Mouse (Mus musculus): ENCODE measurements at regions not wholly inside any gene's neighbourhood (a gene's known extent, or its start where the extent isn't known, plus 50 kb on each side); places are given as distances from the start of the nearest gene placed in this dataset.

- DNase-seq (ENCODE audit: low spot score in 2 of 2) = no peak
These were observed 363.7 kb upstream of the Satb1 start for GRCm38 (mm10) chr17:52196811-52197210.

GRCm38 (mm10) chr17:52195804-52196203 lies 362.7 kb upstream of the Satb1 start:
- DNase-seq (ENCODE audit: low spot score in 2 of 2) = peak in 1 of 2 experiments; percentile 27

- DNase-seq (ENCODE audit: low spot score in 2 of 2) = no peak
These were observed 358.1 kb upstream of the Satb1 start for GRCm38 (mm10) chr17:52191064-52191682.

- peak in 1 of 2 experiments; percentile 37 for DNase-seq (ENCODE audit: low spot score in 2 of 2)
These were observed 349.6 kb upstream of the Satb1 start for GRCm38 (mm10) chr17:52182706-52183105.

GRCm38 (mm10) chr17:52177996-52178395 lies 344.9 kb upstream of the Satb1 start:
- no peak for DNase-seq (ENCODE audit: low spot score in 2 of 2)

GRCm38 (mm10) chr17:52168076-52168838 lies 335.2 kb upstream of the Satb1 start:
- DNase-seq (ENCODE audit: low spot score in 2 of 2) = no peak

GRCm38 (mm10) chr17:52167658-52168057 lies 334.6 kb upstream of the Satb1 start:
- no peak for DNase-seq (ENCODE audit: low spot score in 2 of 2)

GRCm38 (mm10) chr17:52165891-52166485 lies 332.9 kb upstream of the Satb1 start:
- DNase-seq (ENCODE audit: low spot score in 2 of 2) = no peak

GRCm38 (mm10) chr17:52162559-52163397 lies 329.7 kb upstream of the Satb1 start:
- DNase-seq (ENCODE audit: low spot score in 2 of 2) = no peak

GRCm38 (mm10) chr17:52150496-52150895 lies 317.4 kb upstream of the Satb1 start:
- no peak for DNase-seq (ENCODE audit: low spot score in 2 of 2)

- DNase-seq (ENCODE audit: low spot score in 2 of 2) = no peak
These were observed 316.7 kb upstream of the Satb1 start for GRCm38 (mm10) chr17:52149834-52150233.

- no peak for DNase-seq (ENCODE audit: low spot score in 2 of 2)
These were observed 316.0 kb upstream of the Satb1 start for GRCm38 (mm10) chr17:52149068-52149467.

GRCm38 (mm10) chr17:52103891-52104290 lies 270.8 kb upstream of the Satb1 start:
- DNase-seq (ENCODE audit: low spot score in 2 of 2) = no peak

- no peak for DNase-seq (ENCODE audit: low spot score in 2 of 2)
These were observed 252.7 kb upstream of the Satb1 start for GRCm38 (mm10) chr17:52085834-52086233.

- DNase-seq (ENCODE audit: low spot score in 2 of 2) = no peak
These were observed 251.4 kb upstream of the Satb1 start for GRCm38 (mm10) chr17:52084455-52084854.

GRCm38 (mm10) chr17:52079316-52079715 lies 246.2 kb upstream of the Satb1 start:
- DNase-seq (ENCODE audit: low spot score in 2 of 2) = no peak

GRCm38 (mm10) chr17:52078496-52078895 lies 245.4 kb upstream of the Satb1 start:
- DNase-seq (ENCODE audit: low spot score in 2 of 2) = peak in 1 of 2 experiments; percentile 46

- no peak for DNase-seq (ENCODE audit: low spot score in 2 of 2)
These were observed 244.9 kb upstream of the Satb1 start for GRCm38 (mm10) chr17:52077951-52078350.

GRCm38 (mm10) chr17:52076746-52077145 lies 243.7 kb upstream of the Satb1 start:
- no peak for DNase-seq (ENCODE audit: low spot score in 2 of 2)

GRCm38 (mm10) chr17:52067721-52068120 lies 234.6 kb upstream of the Satb1 start:
- no peak for DNase-seq (ENCODE audit: low spot score in 2 of 2)

GRCm38 (mm10) chr17:52064618-52065017 lies 231.5 kb upstream of the Satb1 start:
- DNase-seq (ENCODE audit: low spot score in 2 of 2) = no peak

GRCm38 (mm10) chr17:52063121-52063520 lies 230.0 kb upstream of the Satb1 start:
- DNase-seq (ENCODE audit: low spot score in 2 of 2) = no peak

Measured in cerebellum, postnatal 4 days (tissue).